24 mouse cellular contexts compared by ENCODE assay signal in the genomic region with DNA sequence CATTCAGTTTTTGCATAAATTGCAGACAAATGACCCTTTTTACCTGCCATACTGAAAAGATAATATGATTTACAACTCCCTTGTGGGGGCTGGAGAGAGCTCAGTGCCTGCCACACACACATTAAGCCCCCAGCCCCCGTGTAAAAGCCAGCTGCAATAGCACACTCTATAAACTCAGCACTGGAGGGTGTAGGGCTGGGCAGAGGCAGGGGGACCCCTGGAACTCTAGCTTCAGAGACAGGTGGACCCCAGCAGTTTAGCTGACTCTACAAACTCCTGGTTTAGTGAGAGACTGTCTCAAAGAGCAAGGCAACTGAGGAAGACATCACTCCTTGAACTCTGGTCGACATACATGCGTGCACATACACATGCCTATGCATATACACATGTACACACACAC.
"Had no signal": no experiment of that assay in that cellular context is flagged by ENCODE, and none has a peak within 500 bp of the region (broad histone marks: within the 10 kb centered on the region; RNA-seq: fewer than 3 reads in every experiment).

No protein-coding gene starts in this region.

- H3K4me1 ChIP-seq: intestine, embryonic 15.5 days had no signal

- H3K27ac ChIP-seq: gastrocnemius, adult 2 months; heart, embryonic 10.5 days; hindbrain, embryonic 10.5 days; hindbrain, embryonic 14.5 days; intestine, embryonic 15.5 days; layer of hippocampus, adult 2 months; left cerebral cortex, adult 2 months; limb, embryonic 10.5 days; limb, embryonic 12.5 days had no signal

- H3K9me3 ChIP-seq: heart, embryonic 10.5 days; heart, embryonic 12.5 days; hindbrain, embryonic 10.5 days; intestine, embryonic 15.5 days; limb, embryonic 10.5 days; limb, embryonic 12.5 days had no signal

- DNase-seq: gastrocnemius, adult 2 months; gastrocnemius, postnatal 10 days; gastrocnemius, postnatal 25 days; heart, postnatal 10 days; heart, postnatal 4 days; kidney, adult 18-20 months; kidney, adult 8-10 months; kidney, postnatal 10 days; kidney, postnatal 25 days; kidney, postnatal 4 days; liver had no signal

- H3K36me3 ChIP-seq: hindbrain, embryonic 10.5 days; intestine, embryonic 15.5 days; limb, embryonic 10.5 days; limb, embryonic 12.5 days had no signal

- ATAC-seq: hindbrain, embryonic 16.5 days; inflammation-experienced regulatory T-cells, adult 6 months; intestine, embryonic 15.5 days; intestine, postnatal 0 days had no signal

- H3K4me2 ChIP-seq: heart, embryonic 12.5 days; hindbrain, embryonic 14.5 days; intestine, embryonic 15.5 days; limb, embryonic 12.5 days; liver, embryonic 11.5 days had no signal

- H3K9ac ChIP-seq: heart, embryonic 12.5 days; hindbrain, embryonic 14.5 days; intestine, embryonic 15.5 days; limb, embryonic 12.5 days had no signal

- H3K4me3 ChIP-seq: gastrocnemius, adult 2 months; heart, embryonic 10.5 days; heart, embryonic 12.5 days; hindbrain, embryonic 10.5 days; intestine, embryonic 15.5 days; layer of hippocampus, adult 2 months; left cerebral cortex, adult 2 months; limb, embryonic 10.5 days; limb, embryonic 12.5 days had no signal

- H3K27me3 ChIP-seq: heart, embryonic 12.5 days; intestine, embryonic 15.5 days; limb, embryonic 12.5 days had no signal
